Mouse (Mus musculus): ENCODE measurements around the gene Dpy19l1. TPM values are rescaled to one million over a fixed set of nuclear protein-coding genes. Genes with fewer than 3 reads are reported as not detected.

The Dpy19l1 gene
- total RNA-seq, 2 experiments from 2014 or later, result 42.6 to 54.6 TPM

DNA sequence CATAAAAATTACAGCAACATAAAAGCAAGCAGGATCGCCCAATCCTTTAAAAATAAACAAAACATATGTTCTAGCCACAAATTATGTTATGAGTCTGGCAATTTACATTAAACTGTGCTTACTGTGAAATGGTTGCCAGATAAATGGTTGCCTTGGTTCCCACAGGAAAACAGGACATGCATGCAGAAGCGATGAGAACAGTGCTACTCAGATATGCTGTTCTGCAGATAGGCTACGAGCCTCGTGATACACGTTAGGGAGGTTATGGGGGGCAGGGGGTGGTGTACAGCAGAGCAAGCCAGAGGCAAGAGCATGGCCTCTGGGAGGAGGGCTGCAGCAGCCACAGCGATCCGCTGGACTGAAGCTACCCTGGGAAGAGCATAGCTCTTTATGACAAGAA lies 29.1 kb downstream of the Dpy19l1 start:
- no peak for ATAC-seq (replicated peaks; ENCODE audit: poor library complexity, severe bottlenecking)

GRCm38 (mm10) chr9:24472514-24472913 lies 30.4 kb downstream of the Dpy19l1 start:
- ATAC-seq (replicated peaks; ENCODE audit: poor library complexity, severe bottlenecking), result no peak

- ATAC-seq (replicated peaks; ENCODE audit: poor library complexity, severe bottlenecking), result no peak
Measured at GRCm38 (mm10) chr9:24470166-24470565, 32.8 kb downstream of the Dpy19l1 start.

DNA sequence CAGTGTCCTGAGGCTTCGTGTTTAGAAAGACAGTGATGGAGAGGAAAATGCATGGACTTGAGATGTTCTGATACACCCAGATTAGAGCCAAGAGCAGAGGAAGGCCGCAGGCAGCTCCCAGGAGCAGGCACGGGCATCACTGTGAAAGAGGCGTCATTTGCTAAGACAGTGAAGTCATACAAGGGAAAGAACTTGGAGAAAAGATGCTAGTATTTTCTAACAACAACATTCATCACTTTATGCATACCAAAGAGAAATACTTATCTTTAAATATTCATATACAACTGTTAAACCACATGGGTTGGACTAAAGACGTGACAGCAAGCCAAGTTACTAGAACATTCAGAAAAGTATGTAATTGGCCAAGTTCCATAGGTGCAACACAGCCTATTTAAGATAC lies 35.8 kb downstream of the Dpy19l1 start:
- ATAC-seq (replicated peaks; ENCODE audit: poor library complexity, severe bottlenecking), result no peak

DNA sequence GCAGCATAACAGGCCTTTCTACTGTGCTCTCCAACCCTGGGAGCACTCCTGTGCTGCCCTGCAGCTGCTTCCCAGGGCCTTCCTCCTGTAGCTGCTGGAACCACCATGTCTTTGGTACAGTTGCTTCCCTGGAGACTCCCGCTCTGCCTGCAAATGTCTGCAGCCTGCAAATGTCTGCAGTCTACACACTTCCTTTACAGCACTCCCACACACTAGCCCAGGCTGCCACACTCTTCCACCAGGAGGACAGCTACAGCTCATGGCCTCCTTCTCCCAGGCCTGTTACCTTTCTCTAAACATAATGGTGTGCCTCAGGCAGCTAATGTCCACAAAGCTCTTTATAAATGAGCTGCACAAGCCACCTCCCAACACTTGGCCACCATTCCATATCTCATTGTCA lies 36.3 kb downstream of the Dpy19l1 start:
- no peak for ATAC-seq (replicated peaks; ENCODE audit: poor library complexity, severe bottlenecking)

DNA sequence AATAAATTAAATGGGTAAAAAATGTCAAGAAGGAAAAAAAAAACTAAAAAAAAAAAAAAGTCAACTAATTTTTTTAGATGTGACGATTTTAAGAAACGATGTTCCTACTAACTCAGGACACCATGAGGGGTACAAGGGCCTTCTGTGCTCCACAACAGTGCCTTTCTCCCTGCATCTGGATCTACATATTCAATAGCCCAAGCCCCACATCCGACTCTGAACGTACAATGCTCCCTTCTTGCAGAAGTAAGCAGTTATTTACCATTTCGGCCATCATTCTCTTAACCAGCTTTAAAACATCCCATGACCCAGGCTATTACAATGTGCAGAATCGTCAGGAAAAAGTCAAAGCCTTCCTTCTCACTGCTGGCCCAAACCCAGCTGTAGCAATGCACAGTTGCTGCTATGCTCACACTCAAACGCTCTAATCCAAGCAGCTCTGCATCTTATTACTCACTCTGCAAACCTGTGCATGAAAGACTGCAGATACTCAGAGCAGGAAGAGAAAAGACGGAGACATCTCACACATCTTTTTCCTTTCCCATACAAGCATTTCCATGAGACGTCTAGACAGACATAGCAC lies 41.5 kb downstream of the Dpy19l1 start:
- no peak for ATAC-seq (replicated peaks; ENCODE audit: poor library complexity, severe bottlenecking)

DNA sequence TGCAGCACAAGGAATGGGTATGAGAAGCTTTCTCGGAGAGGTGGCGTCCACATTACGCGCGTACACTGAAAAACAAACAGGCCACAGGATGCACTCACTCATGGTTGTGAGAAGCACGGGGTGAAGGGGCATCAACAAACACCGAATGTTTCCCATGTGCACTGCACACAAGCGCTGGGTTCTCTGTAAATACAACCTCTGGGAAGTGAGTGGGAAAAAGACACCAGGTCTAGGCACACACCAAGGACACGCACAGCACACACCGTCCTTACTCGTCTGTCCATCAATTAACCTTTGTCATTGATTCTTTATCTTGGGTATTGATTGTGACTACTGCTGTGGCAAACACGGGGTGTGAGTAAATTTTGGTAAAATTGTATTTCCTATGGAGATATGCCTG lies 49.1 kb downstream of the Dpy19l1 start:
- ATAC-seq (replicated peaks; ENCODE audit: poor library complexity, severe bottlenecking), result no peak

DNA sequence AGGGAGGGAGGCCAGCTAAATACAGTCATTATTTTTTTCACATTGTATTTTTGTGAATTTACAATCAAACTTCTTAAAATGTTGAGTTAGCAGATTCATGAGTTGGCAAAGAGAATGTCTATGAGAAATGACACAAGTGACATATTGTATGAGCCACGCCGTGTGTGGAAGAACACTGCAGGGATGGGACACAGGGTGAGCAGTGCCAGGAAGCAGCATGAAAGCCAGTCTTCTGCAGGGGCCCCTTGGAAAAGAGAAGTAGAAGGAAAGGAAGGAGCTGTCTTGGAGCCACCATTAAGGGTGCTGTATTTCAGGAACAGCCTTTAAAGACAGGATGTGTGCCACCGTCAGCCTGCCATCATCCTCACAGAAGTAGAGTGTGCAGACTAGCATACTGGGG lies 52.0 kb downstream of the Dpy19l1 start:
- ATAC-seq (replicated peaks; ENCODE audit: poor library complexity, severe bottlenecking), result no peak

DNA sequence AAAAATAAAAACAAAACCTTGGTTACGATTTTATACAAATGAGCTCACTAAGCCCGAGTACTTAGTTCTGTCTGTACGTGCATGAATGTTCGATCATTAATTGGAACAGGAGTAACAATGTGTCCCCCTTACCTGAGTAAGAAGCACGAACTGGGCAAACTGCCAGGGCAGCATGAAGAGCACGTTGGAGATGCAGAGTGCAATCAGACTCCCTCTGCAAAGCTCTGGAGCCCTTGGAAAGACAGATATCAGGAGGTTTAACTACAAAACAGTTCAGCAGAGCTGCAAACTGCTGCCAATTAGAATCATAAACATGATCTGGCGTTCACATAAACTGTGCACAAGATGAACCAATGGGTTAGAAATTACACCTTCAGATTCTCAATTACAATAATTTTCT lies 52.4 kb downstream of the Dpy19l1 start:
- no peak for ATAC-seq (replicated peaks; ENCODE audit: poor library complexity, severe bottlenecking)

DNA sequence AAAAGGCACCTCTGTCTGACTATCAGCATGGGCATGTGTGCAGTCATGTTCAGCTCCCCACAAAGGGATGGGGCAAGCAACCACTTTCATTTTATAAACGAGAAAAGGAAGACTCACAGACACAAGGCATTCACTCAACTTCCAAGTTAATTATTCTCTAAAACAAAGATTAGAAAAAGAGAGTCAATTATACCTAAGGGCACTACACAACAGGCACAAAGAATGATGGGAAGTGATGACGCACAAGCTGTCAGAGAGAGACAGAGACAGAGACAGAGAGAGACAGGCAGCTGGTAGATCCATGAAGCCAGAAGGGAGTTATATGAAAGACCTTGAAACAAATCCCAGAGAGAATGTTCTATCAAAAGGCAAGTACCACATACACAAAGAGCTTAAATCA lies 68.0 kb downstream of the Dpy19l1 start:
- no peak for ATAC-seq (replicated peaks; ENCODE audit: poor library complexity, severe bottlenecking)

- no peak for ATAC-seq (replicated peaks; ENCODE audit: poor library complexity, severe bottlenecking)
Measured at GRCm38 (mm10) chr9:24429721-24430120, 73.2 kb downstream of the Dpy19l1 start.

DNA sequence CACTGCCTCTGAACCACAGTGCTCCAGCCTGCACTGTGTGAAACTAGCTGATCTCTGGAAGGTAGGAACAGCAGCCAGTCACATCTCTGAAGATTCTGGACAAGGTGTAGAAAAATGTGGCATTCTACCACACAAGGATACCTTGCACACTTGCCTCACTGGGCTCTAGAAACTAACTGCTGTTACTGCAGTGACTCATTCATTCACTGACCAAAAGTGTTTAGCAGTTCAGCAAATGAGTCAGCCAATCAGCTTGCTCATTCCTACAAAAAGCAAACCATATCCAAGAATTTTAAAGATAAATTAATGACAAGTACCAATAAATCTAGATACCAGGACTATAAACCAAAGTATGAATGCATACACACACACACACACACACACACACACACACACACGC lies 77.3 kb downstream of the Dpy19l1 start:
- no peak for ATAC-seq (replicated peaks; ENCODE audit: poor library complexity, severe bottlenecking)

DNA sequence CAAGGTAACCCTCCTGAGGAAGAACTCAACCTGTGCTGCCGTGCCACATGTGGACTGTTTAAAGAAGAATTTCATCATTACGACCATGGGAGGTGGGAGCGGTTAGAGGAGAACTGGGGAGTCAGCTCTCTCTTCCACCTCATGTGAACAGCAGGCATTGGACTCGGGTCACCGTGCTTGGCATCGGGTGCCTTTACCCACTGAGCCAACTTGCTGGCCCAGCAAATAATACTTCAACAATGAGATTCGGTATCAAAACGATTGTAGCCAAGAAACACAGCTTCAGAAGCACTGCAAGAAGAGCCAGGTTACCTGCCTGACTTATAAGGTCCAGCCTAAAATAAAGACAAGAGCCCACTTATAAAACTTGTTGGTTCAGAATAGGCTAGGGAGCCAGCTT lies 79.7 kb downstream of the Dpy19l1 start:
- no peak for ATAC-seq (replicated peaks; ENCODE audit: poor library complexity, severe bottlenecking)

- no peak for ATAC-seq (replicated peaks; ENCODE audit: poor library complexity, severe bottlenecking)
Measured at GRCm38 (mm10) chr9:24421888-24422287, 81.1 kb downstream of the Dpy19l1 start.

- ATAC-seq (replicated peaks; ENCODE audit: poor library complexity, severe bottlenecking), result no peak
Measured at GRCm38 (mm10) chr9:24421221-24421620, 81.7 kb downstream of the Dpy19l1 start.

DNA sequence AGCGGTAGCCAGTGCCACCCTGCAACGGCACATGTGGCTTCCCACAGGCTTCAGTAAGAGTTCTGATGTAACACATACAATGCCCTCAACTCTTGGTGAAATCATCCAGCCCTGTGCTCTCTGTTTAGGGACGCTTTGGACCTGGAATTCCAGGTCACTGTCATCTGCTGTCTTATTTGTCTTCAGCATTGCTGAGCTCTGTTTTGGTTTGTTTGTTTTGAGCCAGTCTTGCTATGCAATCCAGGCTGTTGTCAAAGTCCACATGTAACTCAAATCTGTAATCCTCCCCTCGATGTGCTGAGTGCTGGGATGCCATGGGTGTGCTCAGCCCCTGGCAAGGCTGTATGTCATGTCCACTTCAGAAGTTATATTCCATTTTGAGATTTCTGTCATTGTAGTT lies 82.8 kb downstream of the Dpy19l1 start:
- ATAC-seq (replicated peaks; ENCODE audit: poor library complexity, severe bottlenecking), result no peak

GRCm38 (mm10) chr9:24418281-24418680 lies 84.7 kb downstream of the Dpy19l1 start:
- ATAC-seq (replicated peaks; ENCODE audit: poor library complexity, severe bottlenecking), result no peak

- ATAC-seq (replicated peaks; ENCODE audit: poor library complexity, severe bottlenecking), result no peak
Measured at GRCm38 (mm10) chr9:24411483-24411882, 91.5 kb downstream of the Dpy19l1 start.

DNA sequence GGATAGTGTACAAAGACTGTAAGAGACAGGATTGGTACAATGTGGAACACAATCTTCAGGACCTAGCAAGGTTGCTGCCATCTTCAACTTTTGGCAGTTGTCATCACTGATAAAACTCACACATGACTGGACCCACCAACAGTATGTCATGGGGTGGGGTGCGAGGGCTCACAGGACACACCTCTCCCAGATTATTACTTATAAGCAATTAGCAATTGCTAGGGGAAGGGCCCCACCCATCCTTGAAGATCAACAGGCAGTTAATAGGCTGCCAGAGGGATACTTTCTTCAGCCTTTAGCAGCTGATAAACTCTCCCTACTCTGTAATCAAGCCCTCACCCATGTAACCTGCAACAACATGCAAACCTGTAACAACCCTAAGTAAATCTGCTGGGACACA lies 92.5 kb downstream of the Dpy19l1 start:
- ATAC-seq (replicated peaks; ENCODE audit: poor library complexity, severe bottlenecking), result no peak

- no peak for ATAC-seq (replicated peaks; ENCODE audit: poor library complexity, severe bottlenecking)
Measured at GRCm38 (mm10) chr9:24407992-24408391, 94.9 kb downstream of the Dpy19l1 start.

DNA sequence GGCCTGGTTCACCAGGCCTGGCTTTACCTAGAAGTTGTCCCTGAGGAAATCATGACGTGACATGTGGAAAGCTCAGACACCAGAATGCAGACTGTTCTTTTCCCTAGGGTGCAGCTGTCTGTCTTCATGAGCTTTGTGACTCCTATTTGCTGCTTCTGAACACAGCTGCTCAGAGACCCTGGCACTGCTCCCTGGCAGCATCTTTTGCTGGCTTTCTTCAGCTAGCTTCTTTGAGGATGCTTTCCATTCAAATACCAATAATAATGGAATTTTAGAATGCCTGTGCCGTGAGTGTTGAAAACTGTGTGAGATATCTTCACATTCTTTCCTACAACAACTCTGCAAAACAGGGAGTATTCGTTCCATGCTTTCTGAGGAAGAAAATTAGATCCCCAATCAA lies 108.8 kb downstream of the Dpy19l1 start:
- no peak for ATAC-seq (replicated peaks; ENCODE audit: poor library complexity, severe bottlenecking)

DNA sequence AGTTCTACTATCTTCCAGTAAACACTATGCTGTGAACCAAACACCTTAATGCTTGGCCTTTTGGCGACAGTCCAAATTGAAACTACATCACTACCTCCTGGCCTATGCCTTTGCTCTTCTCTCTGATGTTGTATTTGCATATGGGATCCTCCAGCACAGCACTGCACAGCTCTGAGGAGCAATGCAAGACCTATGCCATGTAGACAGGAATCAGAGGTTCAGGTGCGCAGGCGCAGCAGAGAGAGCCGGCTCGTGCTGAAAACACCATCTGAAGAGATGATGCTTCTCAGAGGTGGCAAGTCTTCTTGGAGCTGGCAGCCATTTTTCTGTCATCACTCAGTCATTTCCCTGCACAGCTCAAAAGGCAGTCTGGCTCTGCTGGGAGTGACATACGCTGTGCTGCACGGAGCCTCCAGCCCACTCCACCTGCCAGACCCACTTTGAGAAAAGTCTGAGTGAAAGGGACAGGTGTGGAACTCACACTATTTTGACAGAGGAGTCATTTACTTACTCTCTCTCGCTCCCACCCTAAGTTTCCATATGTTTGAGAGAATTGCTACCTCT lies 112.1 kb downstream of the Dpy19l1 start:
- ATAC-seq (replicated peaks; ENCODE audit: poor library complexity, severe bottlenecking), result no peak

DNA sequence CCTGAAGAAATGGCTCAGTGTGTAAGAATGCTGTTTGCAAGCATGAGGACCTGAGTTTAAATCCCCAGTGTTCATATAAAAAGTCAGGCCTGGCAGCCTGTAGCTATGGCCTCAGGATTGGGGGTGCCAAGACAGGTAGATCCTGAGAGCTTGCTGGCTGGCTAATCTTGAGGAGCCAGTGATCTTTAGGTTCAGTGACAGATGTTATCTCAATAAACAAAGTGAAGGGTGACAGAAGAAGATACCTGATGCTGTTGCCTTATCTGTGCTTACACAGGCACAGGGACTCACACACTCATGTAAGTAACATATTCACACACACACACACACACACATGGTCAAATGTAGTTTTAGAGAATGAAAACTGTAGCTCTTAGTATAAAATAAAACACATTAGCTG lies 115.7 kb downstream of the Dpy19l1 start:
- ATAC-seq (replicated peaks; ENCODE audit: poor library complexity, severe bottlenecking), result no peak
